In the genomic region with DNA sequence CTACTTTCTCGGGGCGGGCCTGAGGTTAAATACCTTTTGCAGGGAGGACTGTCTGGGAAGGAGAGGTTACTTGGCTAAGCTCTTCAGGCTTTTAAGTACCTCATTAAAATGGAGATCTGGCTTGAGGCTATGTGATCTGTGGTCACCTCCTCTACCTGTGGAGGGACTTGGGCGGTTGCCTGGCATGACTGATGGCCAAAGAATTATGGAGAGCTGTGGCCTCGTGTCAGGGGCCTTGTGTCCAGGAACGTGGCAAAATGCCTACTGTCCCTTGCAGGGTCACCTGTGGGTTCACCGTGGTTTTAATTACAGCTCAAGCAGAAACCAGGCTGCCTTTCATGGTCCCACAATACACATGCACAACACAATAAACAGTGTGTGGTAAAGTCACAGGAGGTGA, we compare ENCODE assay signal across 23 mouse cellular contexts. TPM values are rescaled to one million over a fixed set of nuclear protein-coding genes. Genes with fewer than 3 reads are reported as not detected.
A peak's percentile ranks its signal among the peaks of the same experiment; 100 is the strongest.
DNase-seq lines count a peak whose midpoint lies in the region; ATAC-seq lines count a peak whose summit lies in the region.
"Had no signal": no experiment of that assay in that cellular context is flagged by ENCODE, and none has a peak within 500 bp of the region (broad histone marks: within the 10 kb centered on the region; RNA-seq: fewer than 3 reads in every experiment).

No protein-coding gene starts in this region.

- H3K9me3 ChIP-seq in intestine, embryonic 15.5 days: no peaks in the 10 kb centered on the region

- no peaks in the 10 kb centered on the region for H3K27me3 ChIP-seq in intestine, embryonic 15.5 days (replicated peaks)
- H3K27me3 ChIP-seq: Patski had no signal

- peak; percentile 40 to 58 for DNase-seq in cerebellum, postnatal 10 days
- DNase-seq in cerebellum, adult 11-12 months: no peak
- peak; percentile 50 to 53 for DNase-seq in cerebellum, postnatal 14 days
- no peak for DNase-seq in cerebellum, adult 9-10 months
- DNase-seq in Muller cell, postnatal 12 days (ENCODE audit: inconsistent ontology term): peak; percentile 34
- DNase-seq: adrenal gland, adult 2 months; adrenal gland, adult 8-10 months; adrenal gland, postnatal 10 days; adrenal gland, postnatal 14 days; adrenal gland, postnatal 25 days; adrenal gland, postnatal 36 days; B cell, adult 2 months; cerebellum, adult 11 months; cerebellum, adult 18-20 months; cerebellum, adult 2 months; cerebellum, adult 8-10 months had no signal

- no peak overlapping the region for H3K27ac ChIP-seq in intestine, embryonic 15.5 days

- 82% methylated on average over 6 of the region's 6 CpGs for WGBS in intestine, embryonic 15.5 days

- no peaks in the 10 kb centered on the region for H3K36me3 ChIP-seq in intestine, embryonic 15.5 days
- H3K36me3 ChIP-seq: G1E had no signal

- H3K4me1 ChIP-seq in intestine, embryonic 15.5 days (replicated peaks): no peaks in the 10 kb centered on the region

- H3K4me2 ChIP-seq in intestine, embryonic 15.5 days (replicated peaks): no peak overlapping the region

- no peak overlapping the region for H3K4me3 ChIP-seq in intestine, embryonic 15.5 days (replicated peaks)

- ATAC-seq in intestine, embryonic 15.5 days: no peak
- ATAC-seq: activated CD4-positive, CD25-positive, alpha-beta regulatory T cell, adult 4 months; CD4-positive, CD25-positive, alpha-beta regulatory T cell, adult 4 months; Patski had no signal

- H3K9ac ChIP-seq in intestine, embryonic 15.5 days: no peak overlapping the region

RNA-seq across cellular contexts. Expression of a gene that starts 1.7 kb away (rescaled TPM):
- not detected in 2 replicates for polyA plus RNA-seq in intestine, embryonic 15.5 days (2015; fragmentation: Nextera tagmentation; extraction: Ambion mirVana)
- polyA plus RNA-seq: activated CD4-positive, CD25-positive, alpha-beta regulatory T cell, adult 4 months; adrenal gland, adult 2 months; brain, embryonic 14.5 days; C2C12; CD4-positive, CD25-positive, alpha-beta regulatory T cell, adult 4 months; cerebellum, adult 2 months; G1E; Patski had no signal

Comparison
In these comparisons a context has a peak if more than half of its experiments do, and no peak if none do; other contexts are left out.
1. DNase-seq: peak in cerebellum, postnatal 10 days (2 of 2), cerebellum, postnatal 14 days (2 of 2) and Muller cell, postnatal 12 days (single experiment); none in cerebellum, adult 11-12 months (single experiment) and cerebellum, adult 9-10 months (single experiment).